Mouse (Mus musculus) embryonic facial prominence, embryonic 13.5 days (tissue): ENCODE data around the gene Rfwd3. TPM values are rescaled to one million over a fixed set of nuclear protein-coding genes. Genes with fewer than 3 reads are reported as not detected.
"Not testable (repeated sequence)": the region's sequence is repeated elsewhere in the genome, so short reads cannot be mapped to it uniquely, and the experiment has no call there.

Experiments
- ATAC-seq: fragments of 200-750 bp; cut with Nextera tagmentation; 2 replicates; pipeline ENCODE4 v1.8.0; 2017; ENCODE audit warnings: low read depth; ENCODE audit not compliant: insufficient number of reproducible peaks, insufficient read depth, low FRiP score, low TSS enrichment
- H3K27ac ChIP-seq: fragments of 300-500 bp; sonication (generic); 2 replicates; pipeline ENCODE4 v1.5.1; 2015; ENCODE audit warnings: moderate library complexity, mild to moderate bottlenecking, inconsistent platforms
- H3K27me3 ChIP-seq: fragments of 300-500 bp; sonication (generic); 2 replicates; pipeline ENCODE4 v1.6.1; 2015; ENCODE audit warnings: mild to moderate bottlenecking, inconsistent platforms
- H3K36me3 ChIP-seq: fragments of 300-500 bp; sonication (generic); 2 replicates; pipeline ENCODE4 v1.6.1; 2015; ENCODE audit warnings: mild to moderate bottlenecking, inconsistent platforms
- H3K4me1 ChIP-seq: fragments of 300-500 bp; sonication (generic); 2 replicates; pipeline ENCODE4 v1.6.1; 2015; ENCODE audit warnings: inconsistent platforms
- H3K4me2 ChIP-seq: fragments of 300-500 bp; sonication (generic); 2 replicates; pipeline ENCODE4 v1.6.1; 2015; ENCODE audit warnings: moderate library complexity, mild to moderate bottlenecking, inconsistent platforms
- H3K4me3 ChIP-seq: fragments of 300-500 bp; sonication (generic); 2 replicates; pipeline ENCODE4 v1.5.1; 2015; ENCODE audit warnings: mild to moderate bottlenecking, inconsistent platforms
- H3K9ac ChIP-seq: fragments of 300-500 bp; sonication (generic); 2 replicates; pipeline ENCODE4 v1.6.1; 2015; ENCODE audit warnings: mild to moderate bottlenecking, inconsistent platforms
- H3K9me3 ChIP-seq: fragments of 300-500 bp; sonication (generic); 2 replicates; pipeline ENCODE4 v1.6.1; 2016; ENCODE audit warnings: inconsistent platforms
- WGBS: fragments of 180-500 bp; shearing (Covaris S2); methylation state at CpG from one replicate; pipeline ENCODE4 v1.1.7; 2015; ENCODE audit warnings: mixed read lengths; 5-methylcytosine and 5-hydroxymethylcytosine counted together
- polyA plus RNA-seq: library from polyadenylated mRNA; unstranded; fragments of >200 nt; fragmentation: Nextera tagmentation; extraction: Ambion mirVana; gene quantifications from 2 replicates; pipeline ENCODE4 v1.2.1, GENCODE M21; 2015

Gene Rfwd3
- polyA plus RNA-seq, result 48.3 and 50.1 TPM in 2 replicates

GRCm38 (mm10) chr8:111299821-111300568 lies at the start of gene Rfwd3:
TSS of gene Rfwd3 (minus strand) at chr8:111300222.
- under 1% methylated on average over 67 of the region's 67 CpGs for WGBS
- Histone ChIP-seq H3K27ac (peak within 1 kb of the TSS; percentile 90), H3K9ac (peak within 1 kb of the TSS; percentile 90), H3K4me1 (peaks cover 10% of the 10 kb centered on the region; the same call in 1 of the 2 replicates), H3K4me2 (peak within 1 kb of the TSS; percentile 66), H3K27me3 (no peaks in the 10 kb centered on the region), H3K9me3 (no peaks in the 10 kb centered on the region), H3K36me3 (peaks cover 12% of the 10 kb centered on the region), H3K4me3 (peak within 1 kb of the TSS; percentile 94)
- ATAC-seq, result peak; percentile 96

GRCm38 (mm10) chr8:111343225-111343624 lies 43.2 kb upstream of the Rfwd3 start:
- Histone ChIP-seq H3K4me3 (no peak overlapping the region), H3K9me3 (no peaks in the 10 kb centered on the region), H3K36me3 (no peaks in the 10 kb centered on the region), H3K9ac (no peak overlapping the region), H3K4me2 (no peak overlapping the region), H3K27me3 (peaks cover 23% of the 10 kb centered on the region), H3K4me1 (no peaks in the 10 kb centered on the region; the same call in 1 of the 2 replicates), H3K27ac (no peak overlapping the region)
- whole genome bisulfite sequencing, result 11% methylated on average over 5 of the region's 5 CpGs
- no peak for ATAC-seq

- no peak for ATAC-seq
- H3K9ac ChIP-seq, result no peak overlapping the region
- H3K36me3 ChIP-seq, result no peaks in the 10 kb centered on the region
- no peak overlapping the region for H3K4me3 ChIP-seq
- 79% methylated on average over 3 of the region's 3 CpGs for WGBS
- peaks cover 51% of the 10 kb centered on the region for H3K27me3 ChIP-seq
- H3K4me1 ChIP-seq, result peaks cover 12% of the 10 kb centered on the region
- H3K4me2 ChIP-seq, result no peak overlapping the region
- H3K27ac ChIP-seq, result no peak overlapping the region
- H3K9me3 ChIP-seq, result no peaks in the 10 kb centered on the region
Observed at GRCm38 (mm10) chr8:111340186-111340585, 40.2 kb upstream of the Rfwd3 start.

GRCm38 (mm10) chr8:111338370-111339208 lies 38.6 kb upstream of the Rfwd3 start:
- Histone ChIP-seq H3K9me3 (no peaks in the 10 kb centered on the region), H3K4me3 (peak overlapping the region; percentile 46), H3K4me1 (peaks cover 12% of the 10 kb centered on the region), H3K27ac (no peak overlapping the region), H3K27me3 (peaks cover 51% of the 10 kb centered on the region), H3K4me2 (peak overlapping the region; percentile 76), H3K9ac (no peak overlapping the region), H3K36me3 (no peaks in the 10 kb centered on the region)
- WGBS, result 43% methylated on average over 12 of the region's 12 CpGs
- no peak for ATAC-seq

GRCm38 (mm10) chr8:111337890-111338347 lies 37.9 kb upstream of the Rfwd3 start, which contains the start of gene Mlkl:
TSS of gene Mlkl (minus strand) at chr8:111338177.
- peak within 1 kb of the TSS; percentile 55 for H3K9ac ChIP-seq
- ATAC-seq, result no peak
- under 1% methylated on average over 29 of the region's 29 CpGs for WGBS
- no peak within 1 kb of the TSS for H3K27ac ChIP-seq
- H3K9me3 ChIP-seq, result no peaks in the 10 kb centered on the region
- H3K4me3 ChIP-seq, result peak within 1 kb of the TSS; percentile 46
- H3K27me3 ChIP-seq, result peaks cover 51% of the 10 kb centered on the region
- peak within 1 kb of the TSS; percentile 76 for H3K4me2 ChIP-seq
- H3K4me1 ChIP-seq, result peaks cover 12% of the 10 kb centered on the region
- H3K36me3 ChIP-seq, result no peaks in the 10 kb centered on the region

- Histone ChIP-seq H3K27me3 (peaks cover 51% of the 10 kb centered on the region), H3K4me3 (peak overlapping the region; percentile 46), H3K9ac (peak overlapping the region; percentile 55), H3K9me3 (no peaks in the 10 kb centered on the region), H3K4me1 (peaks cover 12% of the 10 kb centered on the region), H3K27ac (no peak overlapping the region), H3K36me3 (no peaks in the 10 kb centered on the region), H3K4me2 (peak overlapping the region; percentile 76)
- 28% methylated on average over 17 of the region's 17 CpGs for WGBS
- no peak for ATAC-seq
Observed at GRCm38 (mm10) chr8:111337311-111337889, 37.4 kb upstream of the Rfwd3 start.

GRCm38 (mm10) chr8:111336692-111337091 lies 36.7 kb upstream of the Rfwd3 start:
- peaks cover 12% of the 10 kb centered on the region for H3K4me1 ChIP-seq
- 82% methylated on average over 4 of the region's 4 CpGs for WGBS
- no peak overlapping the region for H3K4me2 ChIP-seq
- H3K9ac ChIP-seq, result no peak overlapping the region
- H3K9me3 ChIP-seq, result no peaks in the 10 kb centered on the region
- H3K27ac ChIP-seq, result no peak overlapping the region
- no peaks in the 10 kb centered on the region for H3K36me3 ChIP-seq
- no peak overlapping the region for H3K4me3 ChIP-seq
- peaks cover 51% of the 10 kb centered on the region for H3K27me3 ChIP-seq
- no peak for ATAC-seq

GRCm38 (mm10) chr8:111325222-111325790 lies 25.3 kb upstream of the Rfwd3 start:
- no peak overlapping the region for H3K27ac ChIP-seq
- no peak overlapping the region for H3K4me3 ChIP-seq
- no peak overlapping the region for H3K4me2 ChIP-seq
- H3K36me3 ChIP-seq, result no peaks in the 10 kb centered on the region
- ATAC-seq, result no peak
- no peaks in the 10 kb centered on the region for H3K9me3 ChIP-seq
- no peak overlapping the region for H3K9ac ChIP-seq
- 75% methylated on average over 6 of the region's 6 CpGs for WGBS
- no peaks in the 10 kb centered on the region for H3K4me1 ChIP-seq
- H3K27me3 ChIP-seq, result no peaks in the 10 kb centered on the region

- no peak overlapping the region for H3K27ac ChIP-seq
- no peak overlapping the region for H3K4me2 ChIP-seq
- H3K4me1 ChIP-seq, result no peaks in the 10 kb centered on the region
- no peaks in the 10 kb centered on the region for H3K36me3 ChIP-seq
- no peaks in the 10 kb centered on the region for H3K9me3 ChIP-seq
- WGBS, result 88% methylated on average over 12 of the region's 12 CpGs
- H3K4me3 ChIP-seq, result no peak overlapping the region
- H3K27me3 ChIP-seq, result 0 out of 2 replicates have a peak, but pooled peaks cover 5% of the 10 kb centered on the region
- no peak overlapping the region for H3K9ac ChIP-seq
- no peak for ATAC-seq
Observed at GRCm38 (mm10) chr8:111314729-111315128, 14.7 kb upstream of the Rfwd3 start.

- not testable (repeated sequence) for H3K9me3 ChIP-seq, H3K36me3 ChIP-seq, ATAC-seq, H3K4me2 ChIP-seq, H3K9ac ChIP-seq, H3K4me1 ChIP-seq, H3K27ac ChIP-seq, H3K27me3 ChIP-seq, H3K4me3 ChIP-seq
- WGBS, result 91% methylated on average over 6 of the region's 6 CpGs
Observed at GRCm38 (mm10) chr8:111313961-111314360, 13.9 kb upstream of the Rfwd3 start.

- no peak for ATAC-seq
- H3K4me3 ChIP-seq, result no peak overlapping the region
- 80% methylated on average over 3 of the region's 3 CpGs for WGBS
Observed at GRCm38 (mm10) chr8:111312758-111313162, 12.7 kb upstream of the Rfwd3 start.

More at GRCm38 (mm10) chr8:111312758-111313162, 12.7 kb upstream of the Rfwd3 start:
- Histone ChIP-seq H3K9ac (no peak overlapping the region), H3K27me3 (no peaks in the 10 kb centered on the region), H3K36me3 (no peaks in the 10 kb centered on the region), H3K4me2 (no peak overlapping the region), H3K9me3 (no peaks in the 10 kb centered on the region), H3K27ac (no peak overlapping the region), H3K4me1 (no peaks in the 10 kb centered on the region)
